Mouse (Mus musculus) spleen, postnatal 14 days (tissue): ENCODE measurements around the gene Pcsk4.

Experiments
- DNase-seq, 2 experiments: peaks; one replicate each; pipeline ENCODE4 v3.0.0; 2021 to 2022; ENCODE audit warnings: low spot score in 2 of 2

Gene Pcsk4

GRCm38 (mm10) chr10:80298571-80299281 is 30.6 kb downstream of the Pcsk4 start:
- no peak for DNase-seq

- DNase-seq: no peak
Observed at GRCm38 (mm10) chr10:80297526-80298133, 31.7 kb downstream of the Pcsk4 start.

GRCm38 (mm10) chr10:80296824-80297223 is 32.5 kb downstream of the Pcsk4 start:
- DNase-seq: no peak

- DNase-seq: peak; percentile 49 to 65
Observed at GRCm38 (mm10) chr10:80295618-80296425, 33.5 kb downstream of the Pcsk4 start, which contains the start of gene Apc2. Apc2 (plus strand) TSS chr10:80295977.

- DNase-seq: no peak
Observed at GRCm38 (mm10) chr10:80294788-80295303, 34.5 kb downstream of the Pcsk4 start.

GRCm38 (mm10) chr10:80294311-80294710 is 35.0 kb downstream of the Pcsk4 start:
- DNase-seq: no peak

- no peak for DNase-seq
Observed at GRCm38 (mm10) chr10:80293325-80293724, 36.0 kb downstream of the Pcsk4 start.

GRCm38 (mm10) chr10:80292251-80293146 is 36.8 kb downstream of the Pcsk4 start, which contains the start of gene Rps15:
Rps15 (plus strand) TSS chr10:80292453.
- peak; percentile 87 to 94 for DNase-seq

- no peak for DNase-seq
Observed at GRCm38 (mm10) chr10:80288657-80289056, 40.6 kb downstream of the Pcsk4 start.

GRCm38 (mm10) chr10:80288097-80288496 is 41.2 kb downstream of the Pcsk4 start:
- DNase-seq: no peak

- no peak for DNase-seq
Observed at GRCm38 (mm10) chr10:80285222-80286070, 43.9 kb downstream of the Pcsk4 start.

GRCm38 (mm10) chr10:80282481-80283441 is 46.5 kb downstream of the Pcsk4 start:
- DNase-seq: no peak

- DNase-seq: no peak
Observed at GRCm38 (mm10) chr10:80281921-80282371, 47.4 kb downstream of the Pcsk4 start.

- no peak for DNase-seq
Observed at GRCm38 (mm10) chr10:80281304-80281703, 48.0 kb downstream of the Pcsk4 start.

- no peak for DNase-seq
Observed at GRCm38 (mm10) chr10:80279273-80279672, 50.0 kb downstream of the Pcsk4 start.

GRCm38 (mm10) chr10:80278390-80278789 is 50.9 kb downstream of the Pcsk4 start:
- no peak for DNase-seq

GRCm38 (mm10) chr10:80276238-80276637 is 53.1 kb downstream of the Pcsk4 start:
- no peak for DNase-seq

- no peak for DNase-seq
Observed at GRCm38 (mm10) chr10:80273847-80274246, 55.5 kb downstream of the Pcsk4 start.
